Mouse (Mus musculus) megakaryocyte progenitor cell, adult 5-6 weeks (primary cell): ENCODE measurements around the gene Vav3. TPM values are rescaled to one million over a fixed set of nuclear protein-coding genes. Genes with fewer than 3 reads are reported as not detected.
A peak's percentile ranks its signal among the peaks of the same experiment; 100 is the strongest.

ENCODE experiments used
- ATAC-seq: replicated peaks from 2 replicates; pipeline ENCODE4 v1.8.0; 2016; ENCODE audit warnings: mild to moderate bottlenecking, moderate TSS enrichment, inconsistent platforms; ENCODE audit not compliant: poor library complexity
- total RNA-seq, 2 experiments: library from RNA; stranded (forward) in 1 of 2; stranded (reverse) in 1 of 2; fragments of 157-497, 149-512 nt in 1 of 2; fragments of 200-1000 nt in 1 of 2; gene quantifications; 2 replicates each; pipeline versions ENCODE4 v1.2.3 to v1.2.4; 2015 to 2017

Gene Vav3
- total RNA-seq, 2 experiments from 2014 or later: 56.5 to 62.2 TPM

DNA sequence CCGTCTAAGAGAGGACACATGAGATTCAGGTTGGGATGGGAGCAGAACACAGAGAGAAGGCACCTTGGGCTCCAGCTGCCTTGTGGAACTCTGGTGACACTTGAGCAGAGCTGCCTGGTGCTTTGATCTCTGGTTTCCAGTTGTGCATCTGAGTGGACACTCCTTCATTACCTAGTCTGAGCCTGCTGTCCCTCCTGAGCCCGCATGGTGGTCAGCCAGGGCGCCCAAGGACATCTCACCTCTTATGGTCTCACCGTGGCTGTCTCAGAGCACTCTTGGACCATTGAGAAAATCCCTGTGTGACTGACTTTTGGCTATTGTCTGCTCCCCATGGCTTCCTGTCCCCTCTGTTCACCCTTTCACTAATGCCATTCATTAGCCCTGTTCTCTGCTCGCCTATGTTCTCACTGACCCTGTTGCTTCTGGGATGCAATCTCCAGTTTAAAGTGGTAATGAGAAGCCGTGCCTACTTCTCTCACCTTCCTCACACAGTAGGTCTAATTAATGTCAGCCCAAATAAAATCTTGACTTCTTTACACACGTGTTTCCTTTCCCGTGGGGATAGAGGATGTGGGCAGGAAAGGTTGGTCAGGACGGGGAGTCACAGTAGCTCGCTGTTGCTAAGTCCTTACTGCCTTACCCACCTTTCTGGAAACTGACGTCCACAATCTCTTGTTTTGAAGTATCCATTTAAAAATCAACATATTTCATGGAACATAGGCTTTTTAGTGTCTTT is 150.3 kb downstream of the Vav3 start:
- ATAC-seq: no peak

DNA sequence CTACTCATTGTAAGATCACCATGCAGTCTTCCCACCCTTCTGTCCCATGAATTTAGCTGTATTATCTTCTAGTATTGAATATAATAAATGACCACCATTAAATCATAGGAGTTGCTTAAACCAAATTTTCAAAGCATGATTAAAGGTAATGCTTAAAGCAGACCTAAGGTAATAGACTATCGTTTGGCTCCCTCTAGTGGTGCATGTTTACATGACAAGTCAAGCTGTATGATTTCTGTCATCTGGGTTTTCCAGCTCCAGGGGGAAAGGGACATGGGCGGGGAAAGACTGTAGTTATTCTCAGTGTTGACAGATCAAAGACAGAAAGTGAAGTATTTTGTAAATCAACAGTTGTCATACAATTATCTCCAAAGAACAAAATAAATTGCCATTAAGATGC is 151.1 kb downstream of the Vav3 start:
- peak; percentile 95 for ATAC-seq

DNA sequence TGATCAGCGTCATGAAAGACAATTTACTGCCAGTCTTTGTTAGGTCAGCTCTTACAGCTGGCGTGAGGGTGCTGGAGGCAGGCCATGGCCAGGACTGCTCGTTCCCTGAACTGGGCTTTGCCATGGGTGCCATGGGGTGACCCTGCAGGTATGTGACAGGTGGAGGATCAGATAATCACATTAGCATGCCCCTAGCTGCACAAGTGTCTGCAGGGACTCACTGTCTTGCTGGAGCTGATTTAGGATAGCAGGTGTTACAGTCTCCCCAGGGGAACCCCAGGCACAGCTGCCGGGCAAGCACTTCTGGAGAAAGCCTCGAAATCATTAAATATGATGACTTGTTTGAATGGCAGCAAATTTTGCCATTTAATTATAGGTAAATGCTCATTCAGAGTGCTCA is 156.0 kb downstream of the Vav3 start:
- no peak for ATAC-seq

- ATAC-seq: no peak
Measured at GRCm38 (mm10) chr3:109497074-109497473, 156.6 kb downstream of the Vav3 start.

DNA sequence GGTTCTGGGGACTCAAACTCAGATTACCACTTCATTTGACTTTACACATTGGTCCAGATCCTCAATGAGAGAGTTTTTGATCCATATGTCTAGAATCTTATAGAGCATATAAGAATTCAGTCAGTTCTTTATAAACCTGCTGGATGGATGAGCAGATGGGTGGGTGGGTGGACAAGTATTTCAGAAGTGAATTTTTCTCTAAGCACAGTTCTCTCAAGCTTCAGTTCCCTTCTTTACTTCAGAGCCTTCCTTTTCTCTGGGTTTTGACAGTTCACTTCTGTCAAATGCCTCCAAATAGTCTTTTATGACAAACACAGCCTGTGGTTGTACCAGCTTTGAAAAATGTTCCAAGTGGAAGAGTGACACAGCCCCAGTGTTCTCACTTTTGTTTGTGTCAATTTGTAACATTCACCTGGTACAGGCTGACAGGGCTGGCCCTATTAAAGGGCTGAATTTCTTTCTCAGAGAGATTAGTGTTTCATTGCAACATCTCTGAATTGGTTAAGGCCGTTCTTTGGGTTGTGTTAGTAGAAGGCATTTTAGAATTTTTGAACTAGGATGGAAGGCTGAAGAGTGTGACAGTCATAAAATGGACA is 159.5 kb downstream of the Vav3 start:
- ATAC-seq: no peak

DNA sequence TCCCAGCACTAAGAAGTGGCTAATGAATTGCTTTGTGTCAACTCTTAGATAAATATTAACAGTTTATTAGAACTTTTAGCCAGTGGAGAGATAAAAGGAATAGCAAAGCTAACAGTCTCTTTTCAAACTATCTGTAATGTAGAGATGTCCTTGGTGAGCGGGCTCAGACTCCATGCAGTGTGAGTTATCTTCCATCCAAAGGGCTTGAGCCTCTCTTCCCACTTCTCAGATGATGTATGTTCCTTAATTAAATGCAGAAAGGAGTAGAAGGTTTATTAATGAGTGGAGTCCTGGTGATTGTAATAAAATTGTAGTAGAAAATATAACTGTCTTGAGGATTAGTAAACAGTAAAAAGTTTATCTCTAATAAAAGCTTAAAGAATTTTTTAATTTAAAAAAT is 169.3 kb downstream of the Vav3 start:
- ATAC-seq: no peak

- ATAC-seq: peak; percentile 57; the same call in 1 of the 2 replicates
Measured at GRCm38 (mm10) chr3:109511849-109512248, 171.4 kb downstream of the Vav3 start.

- ATAC-seq: no peak
Measured at GRCm38 (mm10) chr3:109515479-109515878, 175.0 kb downstream of the Vav3 start.

- no peak for ATAC-seq
Measured at GRCm38 (mm10) chr3:109516372-109516771, 175.9 kb downstream of the Vav3 start.

GRCm38 (mm10) chr3:109522115-109522514 is 181.7 kb downstream of the Vav3 start:
- no peak for ATAC-seq

DNA sequence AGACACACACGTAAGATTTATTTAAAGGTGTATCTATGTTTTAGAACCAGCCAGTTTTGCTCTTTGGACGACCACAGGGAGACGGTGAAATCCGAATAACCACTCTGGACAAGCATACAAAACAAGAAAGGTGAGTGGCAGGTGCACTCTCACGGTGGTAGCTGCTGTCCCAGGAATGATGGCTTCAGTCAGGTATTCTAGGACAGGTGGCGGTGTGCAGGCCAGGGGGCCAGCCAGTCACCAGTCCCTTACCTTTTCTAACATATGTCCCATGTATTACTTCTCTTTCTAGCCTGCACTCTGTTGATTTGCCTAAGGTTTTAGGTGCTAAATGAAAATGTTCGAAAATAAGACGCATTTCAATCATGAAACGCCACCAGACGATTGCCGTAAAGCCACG is 185.4 kb downstream of the Vav3 start:
- no peak for ATAC-seq

DNA sequence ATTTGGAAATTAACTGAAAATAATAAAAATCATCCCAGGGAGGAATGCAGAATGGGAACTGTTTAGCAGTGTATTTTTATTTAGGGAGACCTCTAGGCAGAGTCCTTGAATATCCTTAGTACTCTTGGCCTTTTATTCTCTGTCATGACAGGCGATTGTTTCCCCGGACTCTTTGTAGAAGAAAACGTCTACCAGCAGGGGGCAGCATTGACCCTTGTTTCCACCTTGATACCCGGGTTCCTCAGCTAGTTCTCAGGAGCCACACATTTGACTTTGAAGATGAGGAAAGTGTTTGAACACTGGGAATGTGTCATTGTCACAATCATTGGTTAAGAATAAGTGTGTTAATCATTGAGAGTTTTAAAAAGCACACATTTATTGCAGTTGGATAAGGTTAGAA is 185.8 kb downstream of the Vav3 start:
- ATAC-seq: peak; percentile 89

DNA sequence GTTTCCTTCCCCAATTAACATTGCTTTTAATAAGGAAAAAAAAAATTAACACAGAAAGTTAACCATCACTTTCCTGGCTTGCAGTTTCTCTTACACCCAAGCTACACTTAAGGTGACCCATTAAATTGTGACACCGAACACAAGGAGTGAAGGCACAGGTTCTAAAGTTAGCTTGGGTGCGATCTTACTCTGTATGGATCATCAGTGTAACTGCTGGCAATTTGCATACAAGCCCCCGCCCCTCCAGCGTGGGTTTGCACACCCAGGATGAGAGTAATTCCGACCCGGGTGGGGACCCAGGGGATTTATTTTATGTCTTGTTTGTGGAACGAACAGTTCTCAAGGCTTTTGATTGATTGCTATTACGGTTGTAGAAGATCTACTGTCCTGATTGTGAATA is 186.2 kb downstream of the Vav3 start:
- no peak for ATAC-seq

DNA sequence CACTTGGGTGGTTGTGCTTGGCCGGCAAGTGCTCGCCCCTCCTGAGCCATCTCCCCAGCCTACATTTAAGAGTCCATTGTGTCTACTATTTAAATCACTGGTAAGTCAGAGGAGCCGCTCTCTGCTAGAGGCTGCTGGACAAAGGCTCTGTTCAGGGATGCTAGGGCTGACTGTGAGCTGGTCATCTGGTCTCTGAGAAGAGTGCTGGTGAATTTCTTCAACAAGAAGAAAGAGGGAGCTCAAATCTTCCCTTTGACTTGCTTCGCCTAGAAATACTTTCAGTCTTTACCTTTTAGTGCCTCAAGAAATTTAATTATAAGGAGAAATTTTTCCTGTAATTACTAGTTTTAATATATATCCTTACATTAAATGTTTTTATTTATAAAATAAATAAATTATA is 188.2 kb downstream of the Vav3 start:
- no peak for ATAC-seq

DNA sequence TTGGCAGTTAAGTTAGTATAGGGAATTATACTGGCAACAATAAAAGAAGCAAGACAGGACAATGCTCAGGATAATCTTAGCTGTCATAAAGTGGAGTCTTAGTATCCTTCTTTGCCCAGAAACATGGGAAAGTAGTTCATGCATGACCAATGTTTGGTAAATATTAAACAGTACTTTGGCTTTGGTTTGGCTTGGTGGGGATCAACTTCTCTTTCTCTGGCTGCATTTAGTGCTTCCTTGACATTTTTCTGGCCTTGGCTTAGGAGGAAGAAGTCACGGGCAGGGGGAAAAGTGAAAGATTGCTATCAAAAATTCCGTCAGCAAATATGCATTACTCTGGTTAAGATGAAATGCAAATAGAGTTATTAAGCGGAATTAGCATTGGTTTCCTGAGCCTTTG is 197.2 kb downstream of the Vav3 start:
- no peak for ATAC-seq

GRCm38 (mm10) chr3:109540009-109540408 is 199.6 kb downstream of the Vav3 start:
- no peak for ATAC-seq

GRCm38 (mm10) chr3:109544476-109545221 is 204.2 kb downstream of the Vav3 start:
- ATAC-seq: no peak

DNA sequence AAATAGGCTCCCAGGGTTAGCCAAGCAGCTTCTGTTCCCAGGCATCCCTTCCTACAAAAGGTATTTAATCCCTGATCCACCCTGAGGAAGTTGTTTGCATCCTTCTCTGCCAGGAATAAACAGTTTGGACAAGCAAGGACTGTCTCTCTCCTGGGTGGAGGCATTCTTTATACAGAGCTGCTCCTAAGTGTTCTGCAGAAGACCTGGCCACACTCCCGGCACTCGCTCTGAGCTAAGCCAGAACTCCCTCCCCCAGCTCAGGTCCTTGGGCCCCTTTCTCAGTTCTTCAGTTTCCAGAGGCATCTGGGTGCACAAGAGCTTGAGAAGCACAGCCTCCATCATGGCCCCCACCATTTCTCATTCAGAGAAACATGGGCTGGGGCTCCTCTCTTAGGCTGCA is 216.9 kb downstream of the Vav3 start:
- no peak for ATAC-seq

- no peak for ATAC-seq
Measured at GRCm38 (mm10) chr3:109561295-109561694, 220.8 kb downstream of the Vav3 start.

DNA sequence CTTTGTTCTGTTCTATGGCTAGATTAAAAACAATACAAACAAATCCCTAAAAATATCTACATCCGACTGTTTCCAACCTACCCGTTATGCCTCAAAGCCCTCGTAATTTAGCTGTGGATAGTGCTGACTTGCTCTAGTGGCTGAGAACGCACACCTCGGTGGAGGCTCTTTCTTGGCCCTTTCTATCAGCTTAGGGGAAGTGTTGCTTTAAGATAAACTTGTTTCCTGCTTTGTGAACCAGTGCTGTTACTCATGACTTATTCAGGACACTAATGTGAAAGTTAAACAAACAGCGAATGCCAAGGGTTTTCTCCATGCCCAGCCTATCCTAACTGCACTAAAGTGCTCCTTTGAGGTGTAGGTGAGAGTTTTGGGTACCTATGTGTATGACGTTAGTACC is 221.3 kb downstream of the Vav3 start:
- no peak for ATAC-seq

DNA sequence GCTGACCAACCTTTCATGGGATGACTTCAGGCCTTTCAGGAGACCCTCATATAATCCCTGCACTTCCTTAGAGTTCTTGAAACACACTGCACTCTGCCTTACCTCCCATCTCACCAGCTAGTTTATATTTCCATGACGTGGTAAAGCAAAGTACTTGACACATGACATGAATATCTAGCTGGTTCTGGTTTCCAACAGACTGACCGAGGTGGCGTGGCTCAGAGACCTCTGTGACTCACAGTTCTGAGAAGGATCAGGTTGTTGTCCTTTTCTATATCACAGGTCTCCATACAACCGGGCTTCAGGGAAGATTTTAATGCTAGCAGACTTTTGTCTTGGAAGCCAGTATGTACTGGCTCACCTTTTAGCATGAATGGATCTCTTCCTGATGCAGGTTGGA is 221.8 kb downstream of the Vav3 start:
- ATAC-seq: no peak

- no peak for ATAC-seq
Measured at GRCm38 (mm10) chr3:109564443-109564842, 224.0 kb downstream of the Vav3 start.
